Mouse (Mus musculus) v-Abl transformed pro-B cells (cell line): ENCODE results near the gene Zic4.

Source experiments
- in situ Hi-C, 2 experiments: fragments of 400-800 bp; cut with MboI; formaldehyde crosslinking; loops; one replicate each; pipeline ENCODE4 v1.15.1; 2025; ENCODE audit not compliant: unreplicated experiment in 2 of 2

Zic4 gene

DNA sequence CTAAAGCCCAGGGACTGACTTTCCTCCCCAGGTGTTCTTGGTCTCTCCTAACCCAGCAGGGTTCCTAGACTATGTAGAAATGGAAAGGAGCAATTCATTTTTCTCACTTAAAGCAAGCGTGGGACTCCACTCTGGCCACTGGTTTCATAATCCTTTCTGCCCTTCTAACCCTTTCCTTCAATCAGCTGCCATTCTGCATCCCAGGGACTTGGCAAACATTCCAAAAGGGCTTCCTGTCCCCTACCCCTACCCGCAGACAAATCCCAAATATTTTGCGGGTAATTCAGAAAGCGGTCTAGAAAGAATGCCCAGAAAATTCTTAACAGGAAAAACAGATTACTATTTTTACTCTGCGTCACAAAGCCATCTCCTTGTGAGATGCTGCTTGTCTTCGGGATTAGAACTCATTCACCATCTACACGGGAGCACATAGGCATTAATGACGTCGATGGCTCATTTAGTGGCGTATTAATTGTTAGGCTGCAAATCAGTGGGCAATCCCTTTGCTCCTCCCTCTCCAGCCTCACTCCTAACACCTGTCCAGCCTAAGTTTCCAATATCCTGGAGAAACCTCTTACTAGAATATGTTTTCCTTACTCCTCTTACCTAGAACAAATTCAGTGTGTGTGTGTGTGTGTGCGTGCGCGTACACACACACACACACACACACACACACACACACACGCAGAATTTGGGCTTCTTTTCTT is 33.0 kb downstream of the Zic4 start:
- in situ Hi-C loops = no loop called here

DNA sequence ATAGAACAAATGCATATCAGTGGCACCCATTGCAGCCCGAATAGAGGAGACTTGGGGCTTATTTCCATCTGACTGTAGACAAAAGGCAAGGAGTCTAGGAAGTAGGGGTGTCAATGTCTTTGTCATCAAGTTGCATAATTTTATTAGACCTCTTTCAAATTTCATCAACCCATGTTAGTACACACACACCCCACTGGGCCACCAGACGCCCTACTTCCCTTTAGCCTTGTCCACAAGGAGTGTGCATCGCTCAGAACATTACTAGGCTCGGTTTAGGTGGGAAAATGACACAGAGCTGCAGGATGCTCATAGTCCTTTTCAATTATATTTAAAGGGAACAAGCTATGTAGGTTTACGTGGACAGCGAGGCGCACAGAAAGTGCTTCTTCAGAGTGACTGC is 37.8 kb downstream of the Zic4 start:
- in situ Hi-C loops = no loop called here

DNA sequence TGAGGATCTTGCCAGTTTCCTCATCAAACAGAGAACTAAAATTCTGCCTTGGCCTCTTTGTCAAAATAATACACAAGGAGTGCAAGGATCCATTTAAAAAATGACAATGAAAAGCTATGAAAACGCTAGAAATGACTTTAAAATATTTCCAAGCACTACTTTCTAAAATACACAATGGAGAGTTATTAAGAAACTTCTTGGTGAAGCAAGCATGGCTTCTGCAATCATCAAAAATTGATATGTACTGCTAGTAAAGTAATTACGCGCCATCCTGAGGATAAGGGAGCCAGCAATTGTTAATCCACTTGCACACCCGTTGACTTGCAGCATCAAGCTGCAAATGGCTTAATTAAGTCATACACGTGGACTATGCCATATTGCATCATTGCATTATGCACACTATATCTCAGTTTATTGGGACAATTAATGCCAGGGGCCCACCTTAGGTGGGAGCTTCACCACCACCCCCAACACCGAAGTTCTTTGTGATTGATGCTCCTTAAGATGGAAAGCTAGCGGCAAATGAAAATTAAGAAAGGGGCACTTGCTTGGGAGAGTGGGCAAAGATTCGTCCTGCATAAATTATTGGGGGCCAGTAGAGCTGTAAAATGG is 38.4 kb downstream of the Zic4 start:
- in situ Hi-C loops = no loop called here

DNA sequence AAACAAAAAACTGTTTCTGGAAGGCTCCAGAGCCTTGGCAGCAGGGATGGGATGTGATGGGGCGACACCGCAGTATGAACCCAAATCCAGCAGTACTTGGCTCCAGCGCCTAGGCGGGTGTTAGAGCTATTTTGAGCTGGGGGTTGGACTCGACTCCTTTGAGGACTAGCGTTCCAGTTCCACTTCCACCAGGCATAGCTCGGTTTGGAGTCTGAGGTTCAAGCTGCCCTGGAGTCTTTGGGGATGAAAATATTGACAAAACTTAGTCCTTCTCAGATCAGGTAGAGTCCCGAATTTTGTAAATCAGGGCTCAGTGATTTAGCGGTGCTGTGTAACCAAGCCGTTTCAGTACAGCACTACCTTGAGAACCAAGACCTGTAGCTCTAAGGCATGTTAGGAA is 39.3 kb downstream of the Zic4 start:
- in situ Hi-C loops = no loop called here

DNA sequence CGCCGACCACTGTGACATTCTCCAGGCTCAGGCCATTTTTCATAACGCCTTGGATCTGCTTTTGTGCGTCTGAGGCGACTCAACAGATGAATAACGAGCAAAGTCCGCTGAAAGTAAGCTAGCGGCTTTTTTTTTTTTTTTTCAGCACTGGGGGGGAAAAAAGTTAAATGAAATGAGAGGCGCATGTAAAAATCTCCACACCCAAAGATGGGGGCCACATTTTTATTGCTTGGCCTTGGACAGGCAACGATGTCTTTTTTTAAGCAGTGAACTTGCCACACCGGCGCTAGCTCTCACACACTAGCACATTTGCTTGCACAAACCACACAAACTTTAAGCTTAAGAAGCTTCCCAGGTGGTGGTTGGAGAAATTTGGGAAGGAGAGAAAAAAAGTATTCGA is 42.0 kb downstream of the Zic4 start:
- in situ Hi-C loops = no loop called here

DNA sequence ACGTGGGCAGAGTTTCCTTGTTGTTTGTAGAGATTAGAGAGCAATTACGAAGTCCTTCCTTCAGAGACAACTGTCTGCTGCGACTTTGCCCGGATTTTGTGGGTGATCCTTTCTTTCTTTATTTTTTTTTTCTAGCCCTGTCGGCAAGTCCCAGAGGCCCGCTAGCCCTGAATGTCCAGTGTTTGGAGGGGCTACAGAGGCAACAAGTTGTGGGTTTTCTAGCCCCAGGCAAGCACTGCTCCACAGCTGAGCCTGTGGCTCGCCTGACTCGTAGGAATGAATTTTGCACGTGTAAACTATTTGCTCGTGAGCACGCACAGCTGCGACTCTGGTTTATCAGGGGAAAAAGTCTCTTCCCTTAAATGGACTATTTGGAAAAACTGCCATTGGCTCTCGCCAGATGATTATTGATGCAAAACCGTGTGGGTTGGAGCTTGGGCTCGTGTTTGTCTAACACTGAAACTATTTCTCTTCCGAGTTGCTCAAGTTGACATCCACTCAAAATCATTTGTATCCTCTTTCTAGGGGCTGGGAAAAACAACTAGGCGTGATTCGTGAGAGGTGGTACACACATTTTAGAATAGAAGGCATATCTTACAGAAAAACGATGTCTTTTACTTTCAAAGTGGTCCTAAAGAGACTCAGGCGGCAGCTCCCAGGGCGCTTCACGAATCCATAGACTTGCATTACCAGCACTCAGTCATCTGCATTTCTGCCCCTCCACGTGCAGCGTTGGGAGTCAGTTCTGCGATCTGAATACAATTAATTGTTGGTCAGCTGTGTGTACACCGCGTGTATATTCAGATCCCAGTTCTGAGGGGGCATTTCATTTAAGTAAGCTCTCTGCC is 42.9 kb downstream of the Zic4 start:
- in situ Hi-C loops = no loop called here

DNA sequence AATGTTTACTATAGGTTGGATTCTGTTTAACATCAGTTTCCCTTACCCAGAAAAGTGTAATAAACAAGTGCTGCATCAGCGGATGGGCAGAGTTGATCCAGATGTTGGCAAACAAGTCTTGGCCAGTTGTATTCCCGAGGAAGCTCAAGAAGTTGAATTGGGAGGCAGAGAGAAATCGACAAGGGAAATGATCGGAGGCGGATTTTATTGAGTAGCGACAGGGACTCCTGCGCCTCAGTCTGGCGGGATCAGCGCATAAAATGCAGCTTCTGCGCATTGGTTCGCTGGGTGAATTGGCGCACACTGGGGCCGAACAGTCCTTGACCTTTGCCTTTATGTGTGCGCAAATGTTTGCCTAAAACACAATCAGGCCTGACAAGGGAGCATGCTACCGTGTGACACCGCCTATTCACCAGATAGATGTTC is 43.6 kb downstream of the Zic4 start:
- in situ Hi-C loops = no loop called here

DNA sequence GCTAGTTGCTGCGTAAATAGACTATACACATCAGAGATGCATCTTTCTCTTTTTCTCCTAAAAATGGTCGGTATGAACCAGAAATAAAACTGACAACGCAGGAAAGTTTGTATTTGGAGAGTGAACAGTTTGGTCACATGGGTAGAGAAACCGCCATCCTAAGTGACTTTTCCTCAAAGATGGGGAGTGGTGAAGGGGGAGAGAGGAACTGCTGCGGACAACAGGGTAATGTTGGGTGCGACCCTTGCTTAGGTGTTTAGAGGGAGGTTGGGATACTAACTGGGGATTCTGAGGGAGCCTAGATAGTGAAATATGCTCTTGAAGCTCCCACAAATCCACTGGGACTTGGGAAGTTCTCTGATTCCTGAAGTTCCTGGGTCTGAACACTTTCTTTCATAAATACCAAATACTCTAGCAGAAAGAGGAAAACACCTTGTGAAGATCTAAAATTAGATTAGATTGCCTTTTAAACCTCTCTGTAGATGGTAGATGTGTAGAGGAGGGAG is 44.1 kb downstream of the Zic4 start:
- in situ Hi-C loops = no loop called here

DNA sequence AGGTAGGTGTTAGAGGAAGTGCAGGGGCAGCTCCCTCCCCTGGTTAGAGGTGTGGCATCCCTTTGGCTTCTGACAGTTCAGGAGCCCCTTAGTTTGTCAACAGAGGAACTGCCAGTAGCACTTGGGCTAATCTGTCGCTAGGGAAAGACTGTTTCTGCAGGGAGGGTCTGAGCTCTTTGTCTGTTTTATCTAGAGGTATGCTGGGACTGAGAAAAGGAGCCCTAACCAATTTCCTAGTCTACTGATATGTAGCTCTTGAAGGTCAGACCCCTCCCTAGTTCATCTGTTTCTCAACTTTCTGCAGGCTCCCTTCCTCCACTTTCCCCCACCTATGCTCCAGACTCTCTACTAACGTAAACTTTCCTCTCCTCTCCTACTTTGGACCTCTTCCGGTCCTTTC is 47.6 kb downstream of the Zic4 start:
- in situ Hi-C loops = no loop called here

DNA sequence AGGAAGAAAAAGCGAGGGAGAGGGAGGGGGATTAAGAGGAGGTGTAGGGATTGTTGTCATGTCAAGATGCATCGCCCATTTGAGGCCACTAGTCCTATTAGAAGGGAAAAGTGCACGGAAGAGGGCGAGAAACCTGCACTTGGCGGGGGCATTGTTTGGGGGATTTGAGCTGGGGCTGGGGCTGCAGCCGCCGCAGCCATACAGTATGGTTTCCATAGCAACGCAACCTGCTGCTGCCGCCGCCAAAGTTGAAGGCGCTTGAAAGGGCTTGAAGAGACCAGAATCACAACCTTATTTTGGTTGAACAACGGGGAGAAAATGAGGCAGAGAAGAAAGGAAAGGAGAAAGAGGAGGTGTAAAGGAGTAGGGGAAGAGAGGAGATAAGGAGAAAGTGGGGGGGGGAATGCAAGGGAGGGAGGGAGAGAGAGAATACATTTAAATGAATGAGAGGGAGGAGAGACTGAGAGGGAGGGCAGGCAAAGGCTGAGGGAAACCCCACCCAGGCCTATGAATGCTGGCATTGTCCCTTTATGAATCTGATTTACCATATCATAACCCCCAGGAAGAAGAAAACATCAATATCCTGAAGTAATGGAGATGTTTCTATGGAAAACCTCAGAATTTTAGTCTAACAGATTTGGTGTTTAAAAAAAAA is 51.9 kb downstream of the Zic4 start:
- in situ Hi-C loops = no loop called here

DNA sequence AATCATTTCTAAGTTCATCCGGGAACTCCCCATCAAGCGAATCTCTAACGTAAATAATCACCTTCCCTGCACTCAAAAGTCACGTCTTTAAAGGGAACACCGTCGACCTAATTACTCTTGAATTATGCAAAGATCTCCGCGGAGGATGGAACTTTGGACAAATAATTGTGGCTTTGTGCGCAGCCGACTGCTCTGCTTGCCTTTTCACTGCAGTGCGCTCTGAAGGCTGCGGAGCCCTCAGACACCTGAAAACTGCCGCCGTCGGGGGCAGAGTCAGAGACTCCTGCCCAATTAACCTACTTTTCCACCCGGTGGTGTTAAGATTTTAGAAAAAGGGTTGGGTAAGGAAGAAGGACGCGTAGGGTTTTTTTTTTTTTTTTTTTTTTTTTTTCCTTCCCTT is 58.2 kb downstream of the Zic4 start:
- in situ Hi-C loops = no loop called here
